Mouse (Mus musculus) R1 (cell line): Measurements from ENCODE around the gene Olfr1442.
A peak's percentile ranks its signal among the peaks of the same experiment; 100 is the strongest.
"Not testable (repeated sequence)": the region's sequence is repeated elsewhere in the genome, so short reads cannot be mapped to it uniquely, and the experiment has no call there.

Experiments
- DNase-seq: peaks from one replicate; pipeline ENCODE4 v3.0.0-alpha.2; 2018; ENCODE audit warnings: low read depth, low spot score

The Olfr1442 gene

GRCm38 (mm10) chr19:12670139-12670538 lies at the start of gene Olfr1442:
Gene Olfr1442 (plus strand): TSS chr19:12670439.
- DNase-seq: no peak

GRCm38 (mm10) chr19:12633176-12633575 lies 37.1 kb upstream of the Olfr1442 start, which contains the start of gene Glyat:
Gene Glyat (plus strand): TSS chr19:12633308.
- no peak for DNase-seq

GRCm38 (mm10) chr19:12634259-12634658 lies 36.0 kb upstream of the Olfr1442 start:
- no peak for DNase-seq

- DNase-seq: no peak
Observed at GRCm38 (mm10) chr19:12634963-12635362, 35.3 kb upstream of the Olfr1442 start.

GRCm38 (mm10) chr19:12636863-12637262 lies 33.4 kb upstream of the Olfr1442 start:
- no peak for DNase-seq

GRCm38 (mm10) chr19:12638049-12638448 lies 32.2 kb upstream of the Olfr1442 start:
- no peak for DNase-seq

- DNase-seq: no peak
Observed at GRCm38 (mm10) chr19:12649511-12649910, 20.7 kb upstream of the Olfr1442 start.

- DNase-seq: no peak
Observed at GRCm38 (mm10) chr19:12666156-12666555, 4.1 kb upstream of the Olfr1442 start.

GRCm38 (mm10) chr19:12668601-12669000 lies 1.6 kb upstream of the Olfr1442 start:
- DNase-seq: not testable (repeated sequence)

GRCm38 (mm10) chr19:12671051-12671450 lies 812 bp downstream of the Olfr1442 start:
- no peak for DNase-seq

GRCm38 (mm10) chr19:12677812-12678211 lies 7.6 kb downstream of the Olfr1442 start, which contains the start of gene Olfr1443:
Gene Olfr1443 (plus strand): TSS chr19:12678112.
- no peak for DNase-seq

- no peak for DNase-seq
Observed at GRCm38 (mm10) chr19:12684638-12685037, 14.4 kb downstream of the Olfr1442 start.

- DNase-seq: no peak
Observed at GRCm38 (mm10) chr19:12685231-12685630, 15.0 kb downstream of the Olfr1442 start.

GRCm38 (mm10) chr19:12695590-12695989 lies 25.4 kb downstream of the Olfr1442 start, which contains the start of gene Keg1:
Gene Keg1 (plus strand): TSS chr19:12695786.
- no peak for DNase-seq

GRCm38 (mm10) chr19:12696221-12696620 lies 26.0 kb downstream of the Olfr1442 start:
- DNase-seq: no peak

GRCm38 (mm10) chr19:12708458-12708857 lies 38.2 kb downstream of the Olfr1442 start:
- DNase-seq: no peak

GRCm38 (mm10) chr19:12708986-12709385 lies 38.7 kb downstream of the Olfr1442 start:
- DNase-seq: no peak

- DNase-seq: peak; percentile 21
Observed at GRCm38 (mm10) chr19:12719189-12719588, 49.0 kb downstream of the Olfr1442 start.

GRCm38 (mm10) chr19:12720463-12720862 lies 50.2 kb downstream of the Olfr1442 start:
- DNase-seq: no peak

GRCm38 (mm10) chr19:12720919-12721318 lies 50.7 kb downstream of the Olfr1442 start:
- DNase-seq: not testable (repeated sequence)

- DNase-seq: not testable (repeated sequence)
Observed at GRCm38 (mm10) chr19:12721596-12721995, 51.4 kb downstream of the Olfr1442 start.

- DNase-seq: peak; percentile 44
Observed at GRCm38 (mm10) chr19:12722308-12722707, 52.1 kb downstream of the Olfr1442 start.

GRCm38 (mm10) chr19:12725851-12726250 lies 55.6 kb downstream of the Olfr1442 start:
- DNase-seq: no peak
